Comparison of ENCODE assay signal across 25 mouse cellular contexts in the genomic region with DNA sequence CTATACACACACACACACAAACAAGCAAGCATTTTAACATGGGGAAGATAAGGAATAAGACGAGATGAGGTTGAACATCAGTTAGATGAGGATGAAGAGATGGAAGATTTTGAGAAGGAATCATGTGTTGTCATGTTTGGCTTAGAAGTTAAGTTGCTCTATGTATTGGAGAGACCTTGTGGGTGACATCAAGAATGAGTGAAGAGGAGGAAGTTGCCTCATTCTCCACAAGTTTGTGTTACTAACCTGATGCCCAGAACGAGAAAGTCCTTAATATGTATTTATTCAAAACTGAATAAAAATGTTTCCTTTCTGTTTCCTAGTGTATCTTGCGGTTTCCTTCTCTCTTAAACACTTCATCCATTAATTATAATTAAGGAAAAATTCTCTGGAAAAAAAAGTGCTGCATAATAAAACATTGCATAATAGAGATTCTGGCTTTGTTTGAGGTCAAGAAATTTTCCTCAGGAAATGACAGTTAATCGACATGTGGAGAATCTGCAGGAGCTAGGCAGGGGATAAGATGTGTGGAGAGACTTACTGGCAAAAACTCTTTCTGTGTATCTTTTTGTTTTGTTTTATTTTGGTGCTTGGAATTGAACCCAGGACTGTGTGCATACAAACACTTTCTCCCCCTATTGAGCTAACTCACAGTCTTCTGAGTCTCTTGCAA. TPM values are rescaled to one million over a fixed set of nuclear protein-coding genes. Genes with fewer than 3 reads are reported as not detected.
DNase-seq lines count a peak whose midpoint lies in the region; ATAC-seq and TF ChIP-seq lines count a peak whose summit lies in the region.
"Had no signal": no experiment of that assay in that cellular context is flagged by ENCODE, and none has a peak within 500 bp of the region (broad histone marks: within the 10 kb centered on the region; RNA-seq: fewer than 3 reads in every experiment).

No protein-coding gene starts in this region.

- no peak for TF ChIP-seq POLR2A in kidney, adult 2 months (IDR thresholded peaks at IDR 0.05; ENCODE audit: low read depth, low read length)
- no peak for TF ChIP-seq POLR2A in cerebellum, adult 2 months (IDR thresholded peaks at IDR 0.05; ENCODE audit: borderline replicate concordance, insufficient read depth, low read length)

- WGBS in kidney, adult 2 months, result 67% methylated on average over 4 of the region's 4 CpGs
- 89% methylated on average over 4 of the region's 4 CpGs for WGBS in cerebellum, adult 2 months

- H3K27me3 ChIP-seq in kidney, adult 2 months (replicated peaks; ENCODE audit: control insufficient read depth, insufficient read depth, low read length), result 0 out of 2 replicates have a peak, but pooled peaks cover 1% of the 10 kb centered on the region
- no peaks in the 10 kb centered on the region for H3K27me3 ChIP-seq in cerebellum, adult 2 months (ENCODE audit: control insufficient read depth, insufficient read depth, low read length)
- H3K27me3 ChIP-seq: embryonic facial prominence, embryonic 12.5 days; forebrain, embryonic 13.5 days; forebrain, embryonic 15.5 days had no signal

- H3K4me3 ChIP-seq in kidney, adult 2 months (ENCODE audit: insufficient read depth, low read depth, low read length), result no peak overlapping the region
- H3K4me3 ChIP-seq in cerebellum, adult 2 months (replicated peaks; ENCODE audit: insufficient read depth, low read depth, low read length), result no peak overlapping the region
- H3K4me3 ChIP-seq: embryonic facial prominence, embryonic 10.5 days; embryonic facial prominence, embryonic 12.5 days; forebrain, embryonic 13.5 days; forebrain, embryonic 15.5 days had no signal

- peak; percentile 4 for DNase-seq in kidney, adult 2 months
- DNase-seq in kidney, postnatal 14 days, result no peak
- DNase-seq in 416B (ENCODE audit: low read depth), result peak; percentile 82
- DNase-seq in adrenal gland, postnatal 36 days, result no peak
- no peak for DNase-seq in cerebellum, adult 2 months
- DNase-seq: adrenal gland, adult 2 months; adrenal gland, postnatal 10 days; adrenal gland, postnatal 25 days; cerebellum, adult 11-12 months; cerebellum, adult 8-10 months; cerebellum, adult 9-11 months; cerebellum, postnatal 14 days; cerebellum, postnatal 36 days; forebrain, postnatal 0 days had no signal

- H3K36me3 ChIP-seq in kidney, adult 2 months (ENCODE audit: control insufficient read depth, insufficient read depth, low read length), result no peaks in the 10 kb centered on the region
- H3K36me3 ChIP-seq: embryonic facial prominence, embryonic 10.5 days; embryonic facial prominence, embryonic 12.5 days; forebrain, embryonic 15.5 days had no signal

- no peaks in the 10 kb centered on the region for H3K4me1 ChIP-seq in kidney, adult 2 months (ENCODE audit: control insufficient read depth, insufficient read depth, low read length)
- H3K4me1 ChIP-seq in cerebellum, adult 2 months (ENCODE audit: control insufficient read depth, insufficient read depth, low read length), result no peaks in the 10 kb centered on the region
- H3K4me1 ChIP-seq: embryonic facial prominence, embryonic 10.5 days; embryonic facial prominence, embryonic 12.5 days; forebrain, embryonic 13.5 days; forebrain, embryonic 15.5 days had no signal

- H3K27ac ChIP-seq in kidney, adult 2 months (ENCODE audit: insufficient read depth, low read depth, low read length), result no peak overlapping the region; the same call in 1 of the 2 replicates
- no peak overlapping the region for H3K27ac ChIP-seq in cerebellum, adult 2 months (ENCODE audit: insufficient read depth, low read length)
- H3K27ac ChIP-seq: embryonic facial prominence, embryonic 10.5 days; embryonic facial prominence, embryonic 12.5 days; forebrain, embryonic 13.5 days; forebrain, embryonic 15.5 days had no signal

- peak; percentile 83 for ATAC-seq in granulocyte monocyte progenitor cell, adult 5-6 weeks (replicated peaks; ENCODE audit: poor library complexity, severe bottlenecking)
- peak; percentile 78 for ATAC-seq in megakaryocyte progenitor cell, adult 5-6 weeks (replicated peaks; ENCODE audit: poor library complexity)
- ATAC-seq: forebrain, embryonic 13.5 days; forebrain, embryonic 15.5 days; forebrain, postnatal 0 days had no signal

- TF ChIP-seq CTCF in kidney, adult 2 months (conservative IDR thresholded peaks at IDR 0.05; ENCODE audit: insufficient read depth, insufficient read length, low read depth, low read length), result no peak
- TF ChIP-seq CTCF in cerebellum, adult 2 months (IDR thresholded peaks at IDR 0.05; ENCODE audit: borderline replicate concordance, insufficient read depth, low read depth, low read length), result no peak

RNA-seq across cellular contexts. Expression of gene Sik2, which starts 12.4 kb away (rescaled TPM):
- 18.5 and 20.0 TPM in 2 replicates for polyA plus RNA-seq in kidney, adult 2 months (2012; rRNA removed)
- total RNA-seq in granulocyte monocyte progenitor cell, adult 5-6 weeks (2014; fragmentation: Nextera tagmentation), result 42.5 and 55.4 TPM in 2 replicates
- total RNA-seq in granulocyte monocyte progenitor cell, adult 5-6 weeks (2017), result 15.5 and 17.5 TPM in 2 replicates
- total RNA-seq in megakaryocyte progenitor cell, adult 5-6 weeks (2015), result 27.1 and 27.3 TPM in 2 replicates
- 12.3 and 19.8 TPM in 2 replicates for total RNA-seq in megakaryocyte progenitor cell, adult 5-6 weeks (2017)
- 100 to 1,000 TPM in 1 of 2 experiments, 10 to 100 TPM in 1; 96.2 to 114 TPM for total RNA-seq in adrenal gland, postnatal 36 days (2021)
- 23.1 and 23.6 TPM in 2 replicates for polyA plus RNA-seq in cerebellum, adult 2 months (2012; rRNA removed)

RNA-seq across cellular contexts. Expression of gene Btg4, which starts 39.4 kb away (rescaled TPM):
- polyA plus RNA-seq in kidney, adult 2 months (2012; rRNA removed), result not detected in 2 replicates
- total RNA-seq in granulocyte monocyte progenitor cell, adult 5-6 weeks (2014; fragmentation: Nextera tagmentation), result not detected in 2 replicates
- not detected in 2 replicates for total RNA-seq in granulocyte monocyte progenitor cell, adult 5-6 weeks (2017)
- 0.10 TPM in 1 of 2 replicates, not detected in the other for total RNA-seq in megakaryocyte progenitor cell, adult 5-6 weeks (2015)
- not detected in 2 replicates for total RNA-seq in megakaryocyte progenitor cell, adult 5-6 weeks (2017)
- total RNA-seq in adrenal gland, postnatal 36 days (2021), result not detected
- polyA plus RNA-seq in cerebellum, adult 2 months (2012; rRNA removed), result not detected in 2 replicates
- total RNA-seq: adrenal gland, adult 2 months; adrenal gland, postnatal 10 days; adrenal gland, postnatal 25 days; ES-E14; forebrain, postnatal 0 days; MEL had no signal
- polyA plus RNA-seq: adrenal gland, adult 2 months; C2C12; cortical plate, adult 2 months; embryonic facial prominence, embryonic 10.5 days; embryonic facial prominence, embryonic 12.5 days; forebrain, embryonic 11.5 days; forebrain, embryonic 13.5 days; forebrain, embryonic 15.5 days; forebrain, postnatal 0 days had no signal

RNA-seq across cellular contexts. Expression of gene Layn, which starts 55.6 kb away (rescaled TPM):
- polyA plus RNA-seq in kidney, adult 2 months (2012; rRNA removed), result 4.5 and 4.6 TPM in 2 replicates
- total RNA-seq in granulocyte monocyte progenitor cell, adult 5-6 weeks (2014; fragmentation: Nextera tagmentation), result 5.2 and 12.4 TPM in 2 replicates
- total RNA-seq in granulocyte monocyte progenitor cell, adult 5-6 weeks (2017), result 17.6 and 35.0 TPM in 2 replicates
- 7.5 and 9.9 TPM in 2 replicates for total RNA-seq in megakaryocyte progenitor cell, adult 5-6 weeks (2015)
- total RNA-seq in megakaryocyte progenitor cell, adult 5-6 weeks (2017), result 38.0 and 41.9 TPM in 2 replicates
- total RNA-seq in adrenal gland, postnatal 36 days (2021), result 1 to 10 TPM; 6.5 to 8.3 TPM
- 7.2 and 7.5 TPM in 2 replicates for polyA plus RNA-seq in cerebellum, adult 2 months (2012; rRNA removed)
- total RNA-seq: MEL had no signal

Comparison
In these comparisons a context has a peak if more than half of its experiments do, and no peak if none do; other contexts are left out.
1. DNase-seq: peak in kidney, adult 2 months (single experiment) and 416B (single experiment); none in kidney, postnatal 14 days (single experiment), adrenal gland, postnatal 36 days (0 of 2) and cerebellum, adult 2 months (0 of 2).